Mouse (Mus musculus): ENCODE measurements at regions not wholly inside any gene's neighbourhood (a gene's known extent, or its start where the extent isn't known, plus 50 kb on each side); places are given as distances from the start of the nearest gene placed in this dataset.

DNA sequence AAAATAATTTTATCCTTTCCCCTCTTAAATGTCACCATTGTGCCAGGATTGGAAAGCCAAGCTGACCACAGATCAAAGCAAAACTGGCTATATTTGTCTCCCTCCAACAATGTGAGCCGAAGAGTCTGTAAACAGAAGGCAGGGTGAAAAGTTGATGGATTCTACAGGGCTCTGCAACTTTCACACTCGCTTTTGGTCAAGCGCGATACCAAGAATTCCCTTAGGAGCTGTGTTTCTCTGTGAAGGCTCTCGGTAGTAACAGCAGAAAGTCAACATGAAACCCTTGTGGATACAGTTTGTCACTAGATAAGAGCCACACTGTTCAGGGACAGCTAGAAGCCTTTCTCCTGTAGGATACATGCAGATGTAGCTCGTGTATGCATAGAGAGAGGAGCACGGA lies 370.8 kb upstream of the Ubash3b start:
- TF ChIP-seq CTCF (IDR thresholded peaks at IDR 0.05; ENCODE audit: insufficient read depth, low read depth, low read length): no peak
- TF ChIP-seq POLR2A (IDR thresholded peaks at IDR 0.05; ENCODE audit: insufficient read depth, low read depth, low read length): no peak
